Mouse (Mus musculus) midbrain, embryonic 16.5 days (tissue): ENCODE measurements at regions not wholly inside any gene's neighbourhood (a gene's known extent, or its start where the extent isn't known, plus 50 kb on each side); places are given as distances from the start of the nearest gene placed in this dataset.

Source experiments
- ATAC-seq: fragments of 200-750 bp; cut with Nextera tagmentation; 2 replicates; pipeline ENCODE4 v1.8.0; 2017; ENCODE audit warnings: moderate TSS enrichment
- H3K27ac ChIP-seq: fragments of 300-500 bp; sonication (generic); 2 replicates; pipeline ENCODE4 v1.5.1; 2014; ENCODE audit warnings: mild to moderate bottlenecking, low read length, mixed read lengths
- H3K27me3 ChIP-seq: fragments of 300-500 bp; sonication (generic); 2 replicates; pipeline ENCODE4 v1.6.1; 2014; ENCODE audit warnings: low read depth, low read length, mixed read lengths; ENCODE audit not compliant: control insufficient read depth, insufficient read depth
- H3K36me3 ChIP-seq: fragments of 300-500 bp; sonication (generic); 2 replicates; pipeline ENCODE4 v1.6.1; 2014; ENCODE audit warnings: mild to moderate bottlenecking, low read length, moderate library complexity, mixed read lengths; ENCODE audit not compliant: control insufficient read depth, insufficient read depth
- H3K4me1 ChIP-seq: fragments of 300-500 bp; sonication (generic); 2 replicates; pipeline ENCODE4 v1.6.1; 2014; ENCODE audit warnings: mild to moderate bottlenecking, low read length, mixed read lengths; ENCODE audit not compliant: control insufficient read depth, insufficient read depth
- H3K4me2 ChIP-seq: fragments of 300-500 bp; sonication (generic); 2 replicates; pipeline ENCODE4 v1.6.1; 2014; ENCODE audit warnings: mild to moderate bottlenecking, low read length, mixed read lengths
- H3K4me3 ChIP-seq: fragments of 300-500 bp; sonication (generic); 2 replicates; pipeline ENCODE4 v1.5.1; 2014; ENCODE audit warnings: low read depth, mild to moderate bottlenecking, low read length, moderate library complexity, mixed read lengths
- H3K9ac ChIP-seq: fragments of 300-500 bp; sonication (generic); 2 replicates; pipeline ENCODE4 v1.6.1; 2014; ENCODE audit warnings: low read depth, low read length, mixed read lengths
- H3K9me3 ChIP-seq: fragments of 300-500 bp; sonication (generic); replicated peaks from 2 replicates; pipeline ENCODE4 v1.6.1; 2014; ENCODE audit warnings: mild to moderate bottlenecking, low read length, mixed read lengths; ENCODE audit not compliant: control insufficient read depth, poor library complexity, severe bottlenecking
- WGBS: fragments of 180-500 bp; shearing (Covaris S2); extraction: QIAGEN DNeasy Blood & Tissue Kit; methylation state at CpG from one replicate; pipeline ENCODE4 v1.1.7; 2014; 5-methylcytosine and 5-hydroxymethylcytosine counted together

DNA sequence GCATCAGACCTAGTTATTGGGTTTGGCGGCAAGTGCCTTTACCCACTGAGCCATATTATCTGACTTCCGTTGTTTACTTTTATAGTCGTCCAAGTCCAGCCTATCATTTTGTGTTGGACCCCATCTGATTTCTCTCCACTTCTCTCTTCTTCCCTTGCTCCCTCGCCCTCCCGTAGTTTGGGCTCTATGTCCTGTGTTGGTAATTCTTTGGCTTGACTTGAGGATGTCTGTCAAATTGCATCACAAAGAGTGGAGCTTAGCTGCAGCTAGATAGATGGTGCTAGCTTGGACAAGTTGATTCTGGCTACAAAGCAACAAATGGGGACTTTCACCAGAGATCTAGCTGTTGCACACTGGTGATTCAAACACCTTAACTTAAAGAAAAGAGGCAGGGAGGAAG is 147.9 kb downstream of the Pmp22 start:
- no peak for ATAC-seq
- H3K4me3 ChIP-seq, result no peak overlapping the region

GRCm38 (mm10) chr11:63281839-63282238 is 153.1 kb downstream of the Pmp22 start:
- H3K4me1 ChIP-seq, result no peaks in the 10 kb centered on the region
- H3K9ac ChIP-seq, result no peak overlapping the region
- no peak overlapping the region for H3K4me2 ChIP-seq
- no peaks in the 10 kb centered on the region for H3K36me3 ChIP-seq
- no peak overlapping the region for H3K4me3 ChIP-seq
- H3K9me3 ChIP-seq, result no peaks in the 10 kb centered on the region
- no peak overlapping the region for H3K27ac ChIP-seq
- WGBS, result 88% methylated on average over 5 of the region's 5 CpGs
- no peaks in the 10 kb centered on the region; the same call in 1 of the 2 replicates for H3K27me3 ChIP-seq
- ATAC-seq, result no peak

More for the DNA sequence above, 147.9 kb downstream of the Pmp22 start:
- no peak overlapping the region for H3K9ac ChIP-seq
- no peaks in the 10 kb centered on the region for H3K9me3 ChIP-seq
- H3K27me3 ChIP-seq, result peaks cover 2% of the 10 kb centered on the region; the same call in 1 of the 2 replicates
- no peak overlapping the region for H3K4me2 ChIP-seq
- no peaks in the 10 kb centered on the region for H3K36me3 ChIP-seq
- no peak overlapping the region for H3K27ac ChIP-seq
- no peaks in the 10 kb centered on the region for H3K4me1 ChIP-seq
- WGBS, result 90% methylated on average over 5 of the region's 5 CpGs

- no peak for ATAC-seq
- H3K36me3 ChIP-seq, result no peaks in the 10 kb centered on the region
- H3K27me3 ChIP-seq, result no peaks in the 10 kb centered on the region; the same call in 1 of the 2 replicates
- WGBS, result 85% methylated on average over 10 of the region's 10 CpGs
- H3K9ac ChIP-seq, result no peak overlapping the region
- H3K4me1 ChIP-seq, result no peaks in the 10 kb centered on the region
- no peak overlapping the region for H3K27ac ChIP-seq
- no peak overlapping the region for H3K4me3 ChIP-seq
- H3K4me2 ChIP-seq, result no peak overlapping the region
- H3K9me3 ChIP-seq, result no peaks in the 10 kb centered on the region
Measured at GRCm38 (mm10) chr11:63282541-63282940, 153.8 kb downstream of the Pmp22 start.

DNA sequence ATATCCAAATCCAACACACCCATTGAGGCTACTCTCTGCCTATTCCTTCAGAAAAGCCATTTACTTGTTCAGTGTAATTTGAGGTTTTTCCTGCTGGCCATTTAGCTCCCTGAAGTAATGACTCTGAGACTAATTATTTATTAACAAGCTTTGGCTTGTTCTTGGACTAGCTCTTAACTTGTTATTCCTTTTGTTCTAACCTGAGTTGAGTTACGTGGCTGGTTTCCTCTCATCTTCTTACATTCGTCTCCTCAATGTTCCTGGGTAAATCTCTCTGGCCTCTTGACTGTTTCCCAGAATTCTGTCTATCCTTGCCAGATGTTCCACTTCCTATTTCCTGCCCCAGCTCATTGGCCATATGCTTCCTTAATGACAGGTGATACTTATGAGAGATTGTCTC is 157.2 kb downstream of the Pmp22 start:
- ATAC-seq, result no peak
- no peaks in the 10 kb centered on the region for H3K9me3 ChIP-seq
- no peaks in the 10 kb centered on the region for H3K27me3 ChIP-seq
- H3K9ac ChIP-seq, result no peak overlapping the region
- H3K36me3 ChIP-seq, result no peaks in the 10 kb centered on the region
- H3K4me3 ChIP-seq, result no peak overlapping the region
- no peak overlapping the region for H3K27ac ChIP-seq
- H3K4me1 ChIP-seq, result no peaks in the 10 kb centered on the region
- 76% methylated on average over 2 of the region's 2 CpGs for WGBS
- no peak overlapping the region for H3K4me2 ChIP-seq

GRCm38 (mm10) chr11:63287766-63288165 is 159.0 kb downstream of the Pmp22 start:
- H3K4me2 ChIP-seq, result no peak overlapping the region
- no peak overlapping the region for H3K4me3 ChIP-seq
- H3K27ac ChIP-seq, result no peak overlapping the region
- H3K4me1 ChIP-seq, result no peaks in the 10 kb centered on the region
- H3K36me3 ChIP-seq, result no peaks in the 10 kb centered on the region
- no peak overlapping the region for H3K9ac ChIP-seq
- H3K9me3 ChIP-seq, result no peaks in the 10 kb centered on the region
- no peaks in the 10 kb centered on the region for H3K27me3 ChIP-seq
- WGBS, result 29% methylated on average over 2 of the region's 2 CpGs
- no peak for ATAC-seq

- Histone ChIP-seq H3K36me3 (no peaks in the 10 kb centered on the region), H3K4me3 (no peak overlapping the region), H3K4me1 (no peaks in the 10 kb centered on the region), H3K27me3 (no peaks in the 10 kb centered on the region), H3K4me2 (no peak overlapping the region), H3K9me3 (no peaks in the 10 kb centered on the region), H3K9ac (no peak overlapping the region), H3K27ac (no peak overlapping the region)
- no peak for ATAC-seq
- 70% methylated on average over 13 of the region's 13 CpGs for WGBS
Measured at GRCm38 (mm10) chr11:63290618-63291017, 161.8 kb downstream of the Pmp22 start.

GRCm38 (mm10) chr11:63293485-63293884 is 164.7 kb downstream of the Pmp22 start:
- 92% methylated on average over 4 of the region's 4 CpGs for WGBS
- no peaks in the 10 kb centered on the region for H3K27me3 ChIP-seq

GRCm38 (mm10) chr11:63294476-63294875 is 165.7 kb downstream of the Pmp22 start:
- no peak overlapping the region for H3K9ac ChIP-seq
- H3K27me3 ChIP-seq, result no peaks in the 10 kb centered on the region
- no peak overlapping the region for H3K27ac ChIP-seq
- H3K4me3 ChIP-seq, result no peak overlapping the region
- no peaks in the 10 kb centered on the region for H3K4me1 ChIP-seq
- WGBS, result 92% methylated on average over 3 of the region's 3 CpGs
- no peak for ATAC-seq
- H3K36me3 ChIP-seq, result no peaks in the 10 kb centered on the region
- no peak overlapping the region for H3K4me2 ChIP-seq
- H3K9me3 ChIP-seq, result no peaks in the 10 kb centered on the region

More at GRCm38 (mm10) chr11:63293485-63293884, 164.7 kb downstream of the Pmp22 start:
- Histone ChIP-seq H3K4me3 (no peak overlapping the region), H3K4me2 (no peak overlapping the region), H3K27ac (no peak overlapping the region), H3K9ac (no peak overlapping the region), H3K36me3 (no peaks in the 10 kb centered on the region), H3K9me3 (no peaks in the 10 kb centered on the region), H3K4me1 (no peaks in the 10 kb centered on the region)
- no peak for ATAC-seq

GRCm38 (mm10) chr11:63296476-63296875 is 167.7 kb downstream of the Pmp22 start:
- H3K9me3 ChIP-seq, result no peaks in the 10 kb centered on the region

More at GRCm38 (mm10) chr11:63296476-63296875, 167.7 kb downstream of the Pmp22 start:
- no peak overlapping the region for H3K9ac ChIP-seq
- WGBS, result 82% methylated on average over 3 of the region's 3 CpGs
- no peak overlapping the region for H3K4me3 ChIP-seq
- no peak overlapping the region for H3K27ac ChIP-seq
- no peaks in the 10 kb centered on the region for H3K27me3 ChIP-seq
- no peak overlapping the region for H3K4me2 ChIP-seq
- peaks cover 8% of the 10 kb centered on the region for H3K4me1 ChIP-seq
- ATAC-seq, result no peak
- H3K36me3 ChIP-seq, result no peaks in the 10 kb centered on the region
